Comparison of ENCODE assay signal across 10 mouse cellular contexts in genomic region chr1:144007341-144007740, GRCm38 (mm10). TPM values are rescaled to one million over a fixed set of nuclear protein-coding genes. Genes with fewer than 3 reads are reported as not detected.
A peak's percentile ranks its signal among the peaks of the same experiment; 100 is the strongest.
DNase-seq lines count a peak whose midpoint lies in the region; ATAC-seq lines count a peak whose summit lies in the region.
"Had no signal": no experiment of that assay in that cellular context is flagged by ENCODE, and none has a peak within 500 bp of the region (broad histone marks: within the 10 kb centered on the region; RNA-seq: fewer than 3 reads in every experiment).

No protein-coding gene starts in this region.

- H3K4me3 ChIP-seq in kidney, embryonic 14.5 days (ENCODE audit: low read length), result no peak overlapping the region
- H3K4me3 ChIP-seq: hindbrain, embryonic 12.5 days had no signal

- no peaks in the 10 kb centered on the region for H3K36me3 ChIP-seq in kidney, embryonic 14.5 days (ENCODE audit: control insufficient read depth, insufficient read depth, low read length)
- H3K36me3 ChIP-seq: embryonic facial prominence, embryonic 13.5 days; hindbrain, embryonic 12.5 days had no signal

- no peak overlapping the region for H3K9ac ChIP-seq in kidney, embryonic 14.5 days (ENCODE audit: low read depth, low read length)
- H3K9ac ChIP-seq: embryonic facial prominence, embryonic 13.5 days; hindbrain, embryonic 12.5 days had no signal

- no peaks in the 10 kb centered on the region for H3K9me3 ChIP-seq in kidney, embryonic 14.5 days (ENCODE audit: control insufficient read depth, low read length)
- H3K9me3 ChIP-seq: embryonic facial prominence, embryonic 13.5 days; hindbrain, embryonic 12.5 days had no signal

- no peak overlapping the region for H3K4me2 ChIP-seq in kidney, embryonic 14.5 days (replicated peaks; ENCODE audit: low read depth, low read length)

- no peaks in the 10 kb centered on the region for H3K27me3 ChIP-seq in kidney, embryonic 14.5 days (ENCODE audit: control insufficient read depth, insufficient read depth, low read length)
- H3K27me3 ChIP-seq: embryonic facial prominence, embryonic 13.5 days; hindbrain, embryonic 12.5 days had no signal

- ATAC-seq in common myeloid progenitor, adult 5-6 weeks (replicated peaks; ENCODE audit: low read depth, poor library complexity, severe bottlenecking), result 0 out of 2 replicates have a peak, but pooled peaks have one; percentile 9
- ATAC-seq in neutrophil, adult 5-6 weeks (ENCODE audit: extremely low read depth, insufficient number of reproducible peaks, low FRiP score, poor library complexity, severe bottlenecking), result peak; percentile 15; the same call in 1 of the 2 replicates
- ATAC-seq in kidney, embryonic 14.5 days (ENCODE audit: low FRiP score, low TSS enrichment), result no peak
- ATAC-seq: forebrain, embryonic 16.5 days had no signal

- H3K4me1 ChIP-seq in kidney, embryonic 14.5 days (ENCODE audit: control insufficient read depth, insufficient read depth, low read length), result no peaks in the 10 kb centered on the region

- WGBS in kidney, embryonic 14.5 days, result 59% methylated on average over 6 of the region's 6 CpGs

- no peak overlapping the region for H3K27ac ChIP-seq in kidney, embryonic 14.5 days (ENCODE audit: low read depth, low read length)
- H3K27ac ChIP-seq: embryonic facial prominence, embryonic 13.5 days; hindbrain, embryonic 12.5 days had no signal

- peak; percentile 27 to 36 for DNase-seq in spleen, postnatal 36 days (ENCODE audit: low spot score in 2 of 2)
- DNase-seq in spleen, postnatal 14 days (ENCODE audit: low spot score in 2 of 2), result no peak
- DNase-seq in CD4-positive helper T cell, adult 2 months (ENCODE audit: low read depth, low spot score), result peak; percentile 14
- no peak for DNase-seq in T-cell, adult 2 months (ENCODE audit: low spot score)

RNA-seq across cellular contexts. Expression of gene Rgs2, which starts 3.4 kb away (rescaled TPM):
- 98.6 and 123 TPM in 2 replicates for total RNA-seq in common myeloid progenitor, adult 5-6 weeks (2017)
- total RNA-seq in neutrophil, adult 5-6 weeks (2017), result 428 and 439 TPM in 2 replicates
- polyA plus RNA-seq in kidney, embryonic 14.5 days (2014; fragmentation: Nextera tagmentation; extraction: Ambion mirVana), result 26.3 and 31.5 TPM in 2 replicates

Comparison
In these comparisons a context has a peak if more than half of its experiments do, and no peak if none do; other contexts are left out.
1. DNase-seq: peak in spleen, postnatal 36 days (2 of 2) and CD4-positive helper T cell, adult 2 months (single experiment); none in spleen, postnatal 14 days (0 of 2) and T-cell, adult 2 months (single experiment).